Mouse (Mus musculus): ENCODE data around the gene Cers6.

Gene Cers6

GRCm38 (mm10) chr2:69119718-69120117, 258.5 kb downstream of the Cers6 start:
- no peak for DNase-seq (ENCODE audit: low spot score)

GRCm38 (mm10) chr2:69121681-69122080, 260.4 kb downstream of the Cers6 start:
- no peak for DNase-seq (ENCODE audit: low spot score)

GRCm38 (mm10) chr2:69125425-69125824, 264.2 kb downstream of the Cers6 start:
- no peak for DNase-seq (ENCODE audit: low spot score)

- no peak for DNase-seq (ENCODE audit: low spot score)
Measured at GRCm38 (mm10) chr2:69128321-69128720, 267.1 kb downstream of the Cers6 start.

GRCm38 (mm10) chr2:69128921-69129395, 267.7 kb downstream of the Cers6 start:
- no peak for DNase-seq (ENCODE audit: low spot score)

- DNase-seq (ENCODE audit: low spot score) = no peak
Measured at GRCm38 (mm10) chr2:69129425-69130210, 268.4 kb downstream of the Cers6 start.

- no peak for DNase-seq (ENCODE audit: low spot score)
Measured at GRCm38 (mm10) chr2:69132046-69132445, 270.8 kb downstream of the Cers6 start.

- DNase-seq (ENCODE audit: low spot score) = peak; percentile 41
Measured at GRCm38 (mm10) chr2:69132488-69133040, 271.3 kb downstream of the Cers6 start.

- DNase-seq (ENCODE audit: low spot score) = no peak
Measured at GRCm38 (mm10) chr2:69134186-69134585, 272.9 kb downstream of the Cers6 start.

GRCm38 (mm10) chr2:69134937-69135336, 273.7 kb downstream of the Cers6 start:
- no peak for DNase-seq (ENCODE audit: low spot score)

- peak; percentile 16 for DNase-seq (ENCODE audit: low spot score)
Measured at GRCm38 (mm10) chr2:69135661-69136576, 274.7 kb downstream of the Cers6 start, which contains the start of gene Nostrin. Gene Nostrin, plus strand, starts transcription at chr2:69135800.

- no peak for DNase-seq (ENCODE audit: low spot score)
Measured at GRCm38 (mm10) chr2:69137406-69138084, 276.3 kb downstream of the Cers6 start.

GRCm38 (mm10) chr2:69138759-69139158, 277.5 kb downstream of the Cers6 start:
- DNase-seq (ENCODE audit: low spot score) = no peak

- no peak for DNase-seq (ENCODE audit: low spot score)
Measured at GRCm38 (mm10) chr2:69140215-69140614, 279.0 kb downstream of the Cers6 start.

- no peak for DNase-seq (ENCODE audit: low spot score)
Measured at GRCm38 (mm10) chr2:69140816-69141215, 279.6 kb downstream of the Cers6 start.

- no peak for DNase-seq (ENCODE audit: low spot score)
Measured at GRCm38 (mm10) chr2:69148691-69149090, 287.4 kb downstream of the Cers6 start.

GRCm38 (mm10) chr2:69149154-69149553, 287.9 kb downstream of the Cers6 start:
- peak; percentile 23 for DNase-seq (ENCODE audit: low spot score)

GRCm38 (mm10) chr2:69150841-69151240, 289.6 kb downstream of the Cers6 start:
- no peak for DNase-seq (ENCODE audit: low spot score)

- no peak for DNase-seq (ENCODE audit: low spot score)
Measured at GRCm38 (mm10) chr2:69155861-69156260, 294.6 kb downstream of the Cers6 start.

- no peak for DNase-seq (ENCODE audit: low spot score)
Measured at GRCm38 (mm10) chr2:69156283-69156682, 295.0 kb downstream of the Cers6 start.

GRCm38 (mm10) chr2:69158907-69159306, 297.7 kb downstream of the Cers6 start:
- DNase-seq (ENCODE audit: low spot score) = no peak

Data from urinary bladder, postnatal 14 days (tissue).